Mouse (Mus musculus) small intestine, adult 2 months (tissue): Measurements from ENCODE around the gene Gm34302.

Experiments
- CTCF ChIP-seq: fragments of 200-500 bp; IDR thresholded peaks from 2 replicates; pipeline ENCODE4 v1.5.1; 2012; ENCODE audit warnings: low read depth, mild to moderate bottlenecking, control low read depth, inconsistent platforms, low read length, moderate library complexity, mixed read lengths; ENCODE audit not compliant: insufficient replicate concordance, insufficient read length; ENCODE audit errors: extremely low read depth
- POLR2A ChIP-seq: fragments of 200-500 bp; IDR thresholded peaks from 2 replicates; pipeline ENCODE4 v1.6.1; 2012; ENCODE audit warnings: low read depth, mild to moderate bottlenecking, control low read depth, inconsistent platforms, low read length, moderate library complexity

DNA sequence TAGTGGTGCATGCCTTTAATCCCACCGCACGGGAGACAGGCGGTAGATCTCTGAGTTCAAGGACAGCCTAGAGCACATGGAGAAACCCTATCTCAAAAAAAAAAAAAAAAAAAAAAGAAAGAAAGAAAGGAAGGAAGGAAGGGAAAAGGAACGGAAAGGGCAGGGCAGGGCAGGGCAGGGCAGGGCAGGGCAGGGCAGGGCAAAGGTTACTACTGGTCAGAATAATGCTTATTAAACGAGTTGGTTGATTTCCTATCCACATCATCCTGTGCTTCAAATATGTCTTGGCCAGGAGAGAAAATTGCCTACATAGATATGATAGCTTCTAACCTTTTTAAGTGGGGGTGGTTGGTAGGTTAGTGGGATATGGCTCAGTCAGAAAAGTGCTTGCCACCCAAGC is 25.2 kb upstream of the Gm34302 start:
- TF ChIP-seq CTCF (no peak), POLR2A (no peak)
